Mouse (Mus musculus) heart, postnatal 0 days (tissue): ENCODE measurements around the gene Kxd1. TPM values are rescaled to one million over a fixed set of nuclear protein-coding genes. Genes with fewer than 3 reads are reported as not detected.
A peak's percentile ranks its signal among the peaks of the same experiment; 100 is the strongest.

Source experiments
- ATAC-seq: fragments of 200-750 bp; cut with Nextera tagmentation; 2 replicates; pipeline ENCODE4 v1.8.0; 2017; ENCODE audit warnings: low read depth, moderate number of reproducible peaks, moderate library complexity; ENCODE audit not compliant: insufficient read depth
- DNase-seq: peaks from one replicate; pipeline ENCODE4 v3.0.0-alpha.2; 2016; ENCODE audit warnings: low spot score
- H3K27ac ChIP-seq: fragments of 300-500 bp; sonication (generic); 2 replicates; pipeline ENCODE4 v1.5.1; 2014; ENCODE audit warnings: low read depth, mild to moderate bottlenecking
- H3K27me3 ChIP-seq: fragments of 300-500 bp; sonication (generic); 2 replicates; pipeline ENCODE4 v1.6.1; 2014; ENCODE audit warnings: low read length, mixed read lengths; ENCODE audit not compliant: control insufficient read depth, insufficient read depth
- H3K36me3 ChIP-seq: fragments of 300-500 bp; sonication (generic); replicated peaks from 2 replicates; pipeline ENCODE4 v1.6.1; 2014; ENCODE audit warnings: low read length, mixed read lengths; ENCODE audit not compliant: control insufficient read depth, insufficient read depth
- H3K4me1 ChIP-seq: fragments of 300-500 bp; sonication (generic); 2 replicates; pipeline ENCODE4 v1.6.1; 2014; ENCODE audit warnings: antibody characterized with exemption; ENCODE audit not compliant: control insufficient read depth, insufficient read depth
- H3K4me2 ChIP-seq: fragments of 300-500 bp; sonication (generic); 2 replicates; pipeline ENCODE4 v1.6.1; 2014; ENCODE audit warnings: low read depth, mild to moderate bottlenecking, low read length, moderate library complexity
- H3K4me3 ChIP-seq: fragments of 300-500 bp; sonication (generic); 2 replicates; pipeline ENCODE4 v1.5.1; 2014; ENCODE audit warnings: low read depth, low read length
- H3K9ac ChIP-seq: fragments of 300-500 bp; sonication (generic); replicated peaks from 2 replicates; pipeline ENCODE4 v1.6.1; 2014; ENCODE audit warnings: low read depth, low read length, mixed read lengths
- H3K9me3 ChIP-seq: fragments of 300-500 bp; sonication (generic); replicated peaks from 2 replicates; pipeline ENCODE4 v1.6.1; 2016; ENCODE audit warnings: low read length; ENCODE audit not compliant: control insufficient read depth
- CTCF ChIP-seq: IDR thresholded peaks from 2 replicates; pipeline ENCODE4 v1.5.1; 2016; ENCODE audit warnings: antibody characterized with exemption, control low read depth, low read depth
- EP300 ChIP-seq: IDR thresholded peaks from 2 replicates; pipeline ENCODE4 v1.6.1; 2016; ENCODE audit warnings: antibody characterized with exemption, low read depth
- WGBS: fragments of 180-500 bp; shearing (Covaris S2); extraction: QIAGEN DNeasy Blood & Tissue Kit; methylation state at CpG from one replicate; pipeline ENCODE4 v1.1.7; 2014; 5-methylcytosine and 5-hydroxymethylcytosine counted together
- polyA plus RNA-seq: library from polyadenylated mRNA; unstranded; fragments of >200 nt; fragmentation: Nextera tagmentation; extraction: Ambion mirVana; gene quantifications from 2 replicates; pipeline ENCODE4 v1.2.1, GENCODE M21; 2015
- total RNA-seq: library from RNA; depleted of rRNA; stranded (reverse); fragments of >200 nt; gene quantifications from 2 replicates; pipeline ENCODE4 v1.2.3, GENCODE M21; 2014; ENCODE audit warnings: low replicate concordance

Gene Kxd1
- total and polyA plus RNA-seq, 2 experiments from 2014 or later, result 93.5 to 120 TPM

- Histone ChIP-seq H3K27ac (peak overlapping the region; percentile 87), H3K4me1 (peaks cover 72% of the 10 kb centered on the region), H3K9me3 (no peaks in the 10 kb centered on the region), H3K4me2 (no peak overlapping the region), H3K27me3 (no peaks in the 10 kb centered on the region), H3K4me3 (no peak overlapping the region), H3K9ac (no peak overlapping the region), H3K36me3 (no peaks in the 10 kb centered on the region)
- ATAC-seq (peak; percentile 36), DNase-seq (peak; percentile 63)
- TF ChIP-seq EP300, result 0 out of 2 replicates have a peak, but pooled peaks have one; percentile 48
- no peak for TF ChIP-seq CTCF
Measured at GRCm38 (mm10) chr8:70553740-70554139, 26.0 kb upstream of the Kxd1 start.

DNA sequence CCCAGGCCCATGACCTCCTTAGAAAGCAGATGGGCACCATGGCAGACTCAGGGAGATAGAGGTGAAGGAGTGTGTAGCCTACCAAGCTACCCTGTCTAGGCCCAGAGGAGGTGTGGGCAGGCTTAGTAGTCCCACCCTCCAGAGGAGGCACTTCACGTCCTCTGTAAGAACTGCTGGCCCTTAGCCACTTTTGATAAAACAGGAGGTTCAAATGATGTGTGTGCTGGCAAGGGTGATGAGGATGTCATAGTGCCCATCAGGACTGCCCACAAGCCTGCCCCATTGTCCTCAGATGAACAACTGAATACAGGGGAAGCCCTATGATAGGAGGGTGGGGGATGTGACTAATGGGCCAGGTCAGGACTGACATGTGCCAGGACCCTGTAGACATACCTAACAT, 25.1 kb upstream of the Kxd1 start:
- TF ChIP-seq CTCF, result no peak
- TF ChIP-seq EP300, result no peak
- 0% methylated on average over 1 of the region's 1 CpGs for WGBS
- no peaks in the 10 kb centered on the region for H3K27me3 ChIP-seq
- peak; percentile 65 for ATAC-seq
- H3K36me3 ChIP-seq, result no peaks in the 10 kb centered on the region
- no peak overlapping the region for H3K9ac ChIP-seq
- H3K4me1 ChIP-seq, result peaks cover 72% of the 10 kb centered on the region
- no peaks in the 10 kb centered on the region for H3K9me3 ChIP-seq
- peak overlapping the region; percentile 87 for H3K27ac ChIP-seq
- peak; percentile 80 for DNase-seq
- no peak overlapping the region for H3K4me2 ChIP-seq
- H3K4me3 ChIP-seq, result no peak overlapping the region

DNA sequence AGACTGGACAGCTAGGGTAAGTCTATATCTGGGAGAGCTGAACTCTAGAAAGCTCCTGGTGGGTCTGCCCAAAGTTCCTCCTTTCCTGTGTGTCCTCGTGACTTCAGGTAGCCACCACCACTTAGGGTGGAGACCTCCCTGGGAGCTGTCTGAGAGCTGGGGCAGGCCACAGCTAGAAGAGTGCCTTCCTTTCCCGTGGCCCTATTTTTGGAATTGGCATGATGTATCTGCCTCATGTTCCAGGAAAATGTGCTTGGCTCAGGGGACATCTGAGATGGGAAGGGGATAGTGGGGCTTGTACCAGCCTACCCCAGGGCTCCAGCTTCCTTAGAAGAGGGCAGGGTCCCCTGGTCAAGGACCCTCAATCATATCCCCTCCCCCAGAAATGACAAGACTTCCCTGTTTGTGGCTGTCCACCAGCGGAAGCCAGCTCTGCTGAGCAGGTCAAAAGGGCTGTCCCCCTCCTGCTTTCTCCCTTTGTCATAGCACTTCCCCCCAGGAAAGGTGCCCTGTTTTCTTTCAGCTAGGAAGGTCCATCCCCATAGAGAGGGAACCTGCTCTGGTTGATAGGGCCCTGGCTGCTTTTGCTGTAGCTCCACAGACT, 23.9 kb upstream of the Kxd1 start:
- no peaks in the 10 kb centered on the region for H3K27me3 ChIP-seq
- TF ChIP-seq CTCF (no peak), EP300 (0 out of 2 replicates have a peak, but pooled peaks have one; percentile 61)
- no peaks in the 10 kb centered on the region for H3K36me3 ChIP-seq
- H3K4me2 ChIP-seq, result peak overlapping the region; percentile 11; the same call in 1 of the 2 replicates
- 15% methylated on average over 3 of the region's 3 CpGs for WGBS
- H3K9me3 ChIP-seq, result no peaks in the 10 kb centered on the region
- peak overlapping the region; percentile 87 for H3K27ac ChIP-seq
- H3K9ac ChIP-seq, result peak overlapping the region; percentile 33; the same call in 1 of the 2 replicates
- DNase-seq (no peak), ATAC-seq (peak; percentile 44)
- peaks cover 72% of the 10 kb centered on the region for H3K4me1 ChIP-seq
- no peak overlapping the region for H3K4me3 ChIP-seq

- DNase-seq, result no peak
- Histone ChIP-seq H3K9me3 (no peaks in the 10 kb centered on the region), H3K4me1 (peaks cover 59% of the 10 kb centered on the region), H3K4me2 (no peak overlapping the region), H3K27me3 (no peaks in the 10 kb centered on the region), H3K4me3 (no peak overlapping the region), H3K9ac (no peak overlapping the region), H3K27ac (no peak overlapping the region), H3K36me3 (no peaks in the 10 kb centered on the region)
- no peak for ATAC-seq
- WGBS, result 88% methylated on average over 10 of the region's 10 CpGs
- TF ChIP-seq EP300 (no peak), CTCF (no peak; the same call in 1 of the 2 replicates)
Measured at GRCm38 (mm10) chr8:70549412-70550184, 21.8 kb upstream of the Kxd1 start.

DNA sequence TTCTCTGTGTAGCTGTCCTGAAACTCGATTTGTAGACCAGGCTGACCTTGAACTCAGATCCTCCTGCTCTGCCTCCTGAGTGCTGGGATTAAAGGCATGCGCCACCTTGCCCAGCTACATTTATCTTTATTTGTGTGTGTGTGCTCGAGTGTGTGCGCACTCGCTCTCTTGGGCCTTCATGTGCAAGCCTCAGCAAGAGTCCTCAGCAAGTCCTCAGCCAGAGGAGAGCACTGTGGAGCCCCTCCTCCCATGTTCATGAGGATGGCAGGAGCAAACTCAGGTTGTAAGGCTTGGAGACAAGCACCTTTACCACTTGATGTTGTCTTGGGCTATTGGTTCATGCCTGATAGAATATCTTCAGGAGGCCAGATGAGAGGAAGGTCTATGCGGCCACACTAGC, 20.0 kb upstream of the Kxd1 start:
- 81% methylated on average over 6 of the region's 6 CpGs for WGBS
- no peak overlapping the region for H3K9ac ChIP-seq
- H3K36me3 ChIP-seq, result no peaks in the 10 kb centered on the region
- no peak for DNase-seq
- peak overlapping the region; percentile 66; the same call in 1 of the 2 replicates for H3K27ac ChIP-seq
- H3K4me2 ChIP-seq, result no peak overlapping the region
- no peak for ATAC-seq
- H3K9me3 ChIP-seq, result no peaks in the 10 kb centered on the region
- no peaks in the 10 kb centered on the region for H3K27me3 ChIP-seq
- no peak for TF ChIP-seq CTCF
- no peak for TF ChIP-seq EP300
- H3K4me3 ChIP-seq, result no peak overlapping the region
- H3K4me1 ChIP-seq, result peaks cover 41% of the 10 kb centered on the region
